Mouse (Mus musculus) urinary bladder, postnatal 36 days (tissue): Measurements from ENCODE around the gene Ap1m2.

Experiments used
- DNase-seq, 2 experiments: peaks; one replicate each; pipeline ENCODE4 v3.0.0; 2022; ENCODE audit warnings: low spot score in 2 of 2, mixed read lengths in 1 of 2

The Ap1m2 gene

GRCm38 (mm10) chr9:21312134-21312533 lies at the start of gene Ap1m2:
Gene Ap1m2 (minus strand): TSS chr9:21312337.
- peak; percentile 66 to 67 for DNase-seq

GRCm38 (mm10) chr9:21356981-21357718 lies 45.0 kb upstream of the Ap1m2 start:
- peak; percentile 58 to 62 for DNase-seq

DNA sequence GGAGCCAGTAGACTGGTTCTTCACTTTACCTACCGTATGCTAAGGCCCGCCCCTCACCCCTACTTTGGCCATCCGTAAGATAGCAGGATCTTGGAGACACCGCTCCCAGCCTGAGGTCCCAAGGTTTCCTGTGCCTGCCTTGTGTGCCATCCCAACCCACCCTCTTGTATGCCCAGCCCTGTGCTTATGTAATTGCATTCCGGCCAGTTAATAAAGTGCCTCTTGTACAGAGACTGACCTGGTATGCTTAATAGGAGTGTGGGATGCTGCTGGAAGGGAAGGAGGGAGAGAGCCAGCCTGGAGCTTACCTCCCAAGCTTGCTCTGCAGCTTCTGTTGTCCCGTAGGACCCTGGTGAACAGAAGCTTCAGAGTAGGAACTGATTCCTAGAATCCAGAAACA lies 42.7 kb upstream of the Ap1m2 start:
- DNase-seq, result no peak

- DNase-seq, result no peak
Observed at GRCm38 (mm10) chr9:21353373-21353686, 41.2 kb upstream of the Ap1m2 start.

DNA sequence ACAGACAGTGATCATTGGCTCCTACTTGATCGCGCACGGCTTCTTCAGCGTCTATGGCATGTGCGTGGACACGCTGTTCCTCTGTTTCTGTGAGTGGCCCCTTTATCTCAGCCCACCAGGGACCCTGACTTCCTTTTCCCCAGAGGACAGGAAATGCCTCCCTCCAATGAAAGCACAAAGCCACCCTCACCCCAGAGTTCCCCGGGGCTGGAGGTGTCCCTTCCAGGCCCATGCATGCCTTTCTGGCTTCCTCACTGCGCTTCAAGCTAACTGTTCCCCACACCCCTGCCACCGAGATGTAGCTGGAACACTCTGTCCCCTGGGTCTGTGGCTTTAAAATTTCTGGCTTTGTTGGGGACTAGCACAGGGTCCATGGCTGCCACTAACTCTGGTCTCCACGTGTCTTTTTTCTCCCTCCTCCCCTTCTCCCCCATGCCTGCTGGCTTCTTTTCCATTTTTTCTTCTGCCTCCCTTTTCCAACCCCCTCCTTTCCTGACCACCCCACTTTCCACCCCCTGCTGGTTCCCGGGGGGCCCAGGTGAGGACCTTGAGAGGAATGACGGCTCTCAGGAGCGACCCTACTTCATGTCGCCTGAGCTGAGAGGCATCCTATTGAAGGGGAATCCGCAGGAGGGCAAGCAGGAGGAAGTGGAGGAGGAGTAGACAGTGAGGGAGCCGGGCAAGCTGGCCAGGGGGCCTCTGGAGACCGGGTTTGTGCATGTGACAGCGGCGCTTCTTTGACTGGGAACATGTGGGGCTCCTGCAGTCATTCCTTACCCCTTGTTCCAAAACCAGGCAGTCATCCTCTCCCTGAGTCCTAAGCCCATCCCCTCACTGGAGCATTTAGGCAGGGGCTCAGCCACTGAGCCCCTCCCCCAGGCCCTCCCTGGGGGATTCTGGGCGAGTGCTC lies 40.6 kb upstream of the Ap1m2 start:
- no peak for DNase-seq

DNA sequence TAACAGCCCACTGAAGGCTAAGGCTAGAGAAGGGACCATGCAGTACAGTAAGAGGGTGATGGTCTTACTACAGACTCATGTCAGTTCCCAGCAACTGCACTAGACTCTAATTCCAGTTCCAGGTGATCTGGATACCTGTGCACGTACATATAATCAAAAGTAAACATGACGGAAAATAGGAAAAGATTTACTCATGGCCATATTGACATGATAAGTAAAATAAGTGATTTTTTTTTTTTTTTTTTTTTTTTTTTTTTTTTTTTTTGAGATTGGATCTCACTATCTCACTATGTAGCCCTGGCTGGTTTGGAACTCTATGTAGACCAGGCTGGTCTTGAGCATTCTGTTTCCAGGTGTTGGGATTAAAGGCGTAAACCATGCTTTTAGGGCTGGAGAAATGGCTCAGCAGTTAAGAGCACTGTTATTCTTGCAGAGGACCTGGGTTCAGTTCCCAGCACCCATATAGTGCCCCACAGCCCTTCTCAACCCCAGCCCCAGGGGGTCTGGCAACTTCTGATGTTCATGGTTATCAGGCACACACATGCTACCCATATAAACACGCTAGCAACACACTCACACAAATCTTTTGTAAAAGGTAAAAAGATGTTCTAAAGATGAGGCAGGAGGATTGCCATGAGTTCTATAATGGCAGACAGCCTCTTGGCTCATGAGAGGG lies 39.7 kb upstream of the Ap1m2 start:
- DNase-seq, result no peak

- DNase-seq, result peak in 1 of 2 experiments; percentile 13
Observed at GRCm38 (mm10) chr9:21351178-21351577, 39.0 kb upstream of the Ap1m2 start.

- DNase-seq, result no peak
Observed at GRCm38 (mm10) chr9:21348152-21348551, 36.0 kb upstream of the Ap1m2 start.

DNA sequence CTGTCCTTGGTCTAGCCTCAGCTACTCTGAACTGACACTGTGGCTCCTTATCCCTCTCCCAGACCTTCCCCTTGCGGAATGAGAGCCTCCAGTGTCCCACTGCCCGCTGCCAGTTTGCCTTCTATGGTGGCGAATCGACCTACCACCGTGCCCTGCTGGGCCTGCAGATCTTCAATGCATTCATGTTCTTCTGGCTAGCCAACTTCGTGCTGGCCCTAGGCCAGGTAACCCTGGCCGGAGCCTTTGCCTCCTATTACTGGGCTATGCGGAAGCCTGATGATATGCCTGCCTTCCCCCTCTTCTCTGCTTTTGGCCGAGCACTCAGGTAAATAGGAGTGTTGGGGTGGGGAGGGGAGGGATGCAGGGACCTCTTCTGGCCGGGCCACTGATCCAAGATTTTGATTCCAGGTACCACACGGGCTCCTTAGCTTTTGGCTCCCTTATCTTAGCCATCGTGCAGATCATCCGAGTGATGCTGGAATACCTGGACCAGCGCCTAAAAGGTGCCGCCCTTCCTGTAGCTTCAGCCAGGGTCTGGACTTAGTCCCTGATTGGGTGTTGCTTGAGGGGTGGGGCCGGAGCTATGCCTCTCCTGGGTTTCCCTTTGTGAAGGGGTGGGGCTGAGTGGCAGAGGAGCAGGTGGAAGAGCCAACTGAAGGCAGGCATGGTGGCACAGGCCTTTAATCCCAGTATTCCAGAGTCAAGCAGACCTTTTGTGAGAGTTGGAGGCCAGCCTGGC lies 34.7 kb upstream of the Ap1m2 start:
- DNase-seq, result no peak

GRCm38 (mm10) chr9:21340411-21340810 lies 28.3 kb upstream of the Ap1m2 start:
- peak in 1 of 2 experiments; percentile 22 for DNase-seq

GRCm38 (mm10) chr9:21337652-21338051 lies 25.5 kb upstream of the Ap1m2 start:
- DNase-seq, result peak; percentile 77 to 84

DNA sequence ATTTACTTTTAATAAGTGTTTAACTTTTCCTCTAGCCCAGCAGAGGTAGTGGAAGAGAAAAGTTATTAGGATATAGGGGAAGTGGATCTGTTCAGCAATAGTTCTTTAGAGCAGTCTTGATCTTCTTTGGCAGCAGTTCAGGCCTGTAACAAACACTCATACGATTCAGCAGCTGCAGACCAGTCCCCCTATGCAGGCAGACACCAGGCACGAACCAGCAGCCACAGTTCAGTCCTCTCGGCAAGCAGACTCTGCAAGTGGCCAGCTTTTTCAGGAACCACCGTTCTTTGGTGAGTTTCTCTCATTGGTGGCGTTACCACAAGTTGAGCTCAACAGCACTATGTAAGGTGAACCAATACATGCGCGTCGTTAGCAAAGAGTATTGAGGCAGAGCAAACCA lies 24.4 kb upstream of the Ap1m2 start:
- DNase-seq, result no peak

DNA sequence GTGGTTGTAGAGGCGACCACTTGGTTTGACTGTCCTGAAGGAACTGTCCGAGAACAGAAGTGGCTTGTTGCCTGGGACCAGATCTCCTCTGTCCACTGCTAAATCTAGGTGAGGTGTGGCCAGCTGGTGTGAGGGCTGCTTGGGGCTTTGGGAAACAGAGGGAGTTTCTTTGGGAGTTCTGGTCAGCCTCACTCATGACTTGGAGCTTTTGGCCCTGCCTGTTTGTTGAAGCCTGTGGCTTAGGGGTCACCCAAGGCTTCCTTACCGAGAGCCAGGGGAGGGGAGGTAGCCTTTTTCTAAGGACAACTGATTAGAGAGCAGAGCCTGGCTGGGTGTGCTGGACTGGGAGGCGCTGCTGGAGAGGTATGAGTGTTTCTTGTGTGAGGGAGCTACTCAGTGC lies 23.3 kb upstream of the Ap1m2 start:
- DNase-seq, result no peak

GRCm38 (mm10) chr9:21334747-21335146 lies 22.6 kb upstream of the Ap1m2 start:
- DNase-seq, result no peak

DNA sequence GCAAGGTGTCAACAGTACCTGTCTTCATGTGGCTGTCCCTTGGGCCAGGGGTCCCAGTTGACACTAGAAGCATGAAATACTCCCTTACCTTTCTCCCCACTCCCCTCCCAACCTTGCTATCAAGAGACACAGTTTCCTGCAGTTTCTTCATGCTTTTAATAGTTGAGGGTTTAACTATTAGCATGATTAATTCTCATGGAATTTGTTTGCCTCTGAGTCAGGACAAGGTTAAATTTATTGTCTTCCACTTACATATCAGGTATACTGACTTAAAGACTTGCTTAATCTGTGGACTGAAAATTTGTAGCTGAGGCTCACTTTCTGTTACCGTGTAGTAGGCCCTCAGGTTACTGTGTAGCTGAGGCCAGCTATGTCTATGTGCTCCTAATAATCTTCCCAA lies 21.4 kb upstream of the Ap1m2 start:
- DNase-seq, result no peak

GRCm38 (mm10) chr9:21332161-21333061 lies 20.3 kb upstream of the Ap1m2 start:
- DNase-seq, result no peak

GRCm38 (mm10) chr9:21331365-21332140 lies 19.4 kb upstream of the Ap1m2 start:
- no peak for DNase-seq

GRCm38 (mm10) chr9:21329699-21330289 lies 17.7 kb upstream of the Ap1m2 start:
- no peak for DNase-seq

DNA sequence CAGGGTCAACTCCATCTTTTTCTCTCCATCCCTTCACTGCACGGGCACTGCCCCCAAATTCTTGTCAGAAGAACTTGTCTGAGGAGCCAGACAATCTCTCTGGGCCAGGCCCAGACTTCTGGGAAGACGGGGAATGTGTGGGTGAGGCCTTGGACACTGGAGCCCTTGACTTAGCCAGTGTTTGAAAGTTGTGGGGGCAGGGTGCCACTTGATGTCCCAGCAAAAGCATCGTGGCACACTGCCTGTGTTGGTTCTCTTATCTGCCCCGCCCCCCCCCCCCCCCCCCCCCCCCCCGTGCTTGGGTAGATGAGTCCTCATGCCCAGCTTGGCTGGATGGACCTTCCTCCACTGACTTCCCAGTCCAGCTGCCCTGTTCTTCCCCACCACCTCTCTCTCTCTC lies 16.9 kb upstream of the Ap1m2 start:
- DNase-seq, result no peak

- no peak for DNase-seq
Observed at GRCm38 (mm10) chr9:21328041-21328440, 15.9 kb upstream of the Ap1m2 start.
